Mouse (Mus musculus): ENCODE data around the gene Prnd. TPM values are rescaled to one million over a fixed set of nuclear protein-coding genes. Genes with fewer than 3 reads are reported as not detected.

The Prnd gene
- polyA plus RNA-seq, 1 experiment, result 1.1 TPM

DNA sequence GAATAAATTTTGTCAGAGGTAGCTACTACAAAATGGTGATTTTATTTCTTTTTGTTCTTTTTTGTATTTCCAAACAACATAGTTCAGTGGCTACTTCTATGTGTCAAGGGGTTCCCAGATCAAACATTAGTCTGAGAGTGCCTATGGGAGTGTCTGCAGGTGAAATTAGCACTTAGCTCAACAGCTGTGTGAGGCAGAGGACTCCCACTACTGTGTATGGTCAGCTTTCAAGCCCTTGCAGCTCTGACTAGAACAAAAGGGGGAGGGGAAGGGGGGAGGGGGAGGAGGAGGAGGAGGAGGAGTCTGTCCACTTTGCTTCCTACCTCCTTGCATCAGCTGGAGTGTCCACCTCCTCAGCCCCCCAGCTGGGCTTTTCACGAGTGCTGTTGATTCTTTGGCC lies 6.3 kb upstream of the Prnd start:
- no peak for TF ChIP-seq EP300 (IDR thresholded peaks at IDR 0.05; ENCODE audit: insufficient read depth, low read depth, low read length)
- TF ChIP-seq CTCF (IDR thresholded peaks at IDR 0.05; ENCODE audit: low read depth, low read length), result no peak
- TF ChIP-seq POLR2A (IDR thresholded peaks at IDR 0.05; ENCODE audit: insufficient read depth, low read length), result no peak
- no peak overlapping the region for H3K27ac ChIP-seq (ENCODE audit: insufficient read depth, low read length)
- peaks cover 6% of the 10 kb centered on the region for H3K4me1 ChIP-seq (ENCODE audit: control insufficient read depth, insufficient read depth, low read length)
- no peaks in the 10 kb centered on the region for H3K9me3 ChIP-seq (replicated peaks; ENCODE audit: control insufficient read depth, insufficient read depth, low read length, poor library complexity, severe bottlenecking)
- H3K27me3 ChIP-seq (ENCODE audit: control insufficient read depth, insufficient read depth, low read length, poor library complexity, severe bottlenecking), result no peaks in the 10 kb centered on the region
- H3K36me3 ChIP-seq (ENCODE audit: control insufficient read depth, insufficient read depth, low read length, poor library complexity, severe bottlenecking), result no peaks in the 10 kb centered on the region
- H3K9ac ChIP-seq (ENCODE audit: low read depth, poor library complexity, severe bottlenecking), result no peak overlapping the region
- H3K4me3 ChIP-seq (ENCODE audit: low read depth, low read length), result no peak overlapping the region

DNA sequence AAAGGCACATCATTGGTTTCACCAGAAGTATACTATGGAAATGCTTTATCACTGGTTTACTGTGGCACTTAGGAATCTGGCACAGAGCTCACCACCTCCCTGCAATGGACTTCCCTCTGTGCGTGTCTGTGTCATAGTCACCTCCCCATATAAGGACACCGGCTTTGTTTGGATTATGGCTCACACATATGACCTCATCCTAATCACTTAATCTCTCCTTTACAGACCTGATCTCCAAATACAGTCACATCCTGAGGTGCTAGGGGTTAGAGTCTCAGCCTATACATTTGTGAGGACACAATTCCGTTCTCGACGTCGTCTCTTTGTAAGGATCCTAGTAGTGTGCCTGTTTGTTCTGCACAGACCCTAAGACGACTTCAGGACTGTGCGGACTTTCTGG lies 5.4 kb upstream of the Prnd start:
- H3K36me3 ChIP-seq (ENCODE audit: control insufficient read depth, insufficient read depth, low read length, poor library complexity, severe bottlenecking), result no peaks in the 10 kb centered on the region
- TF ChIP-seq POLR2A (IDR thresholded peaks at IDR 0.05; ENCODE audit: insufficient read depth, low read length) (no peak), EP300 (IDR thresholded peaks at IDR 0.05; ENCODE audit: insufficient read depth, low read depth, low read length) (no peak), CTCF (IDR thresholded peaks at IDR 0.05; ENCODE audit: low read depth, low read length) (no peak)
- H3K27ac ChIP-seq (ENCODE audit: insufficient read depth, low read length), result no peak overlapping the region
- no peaks in the 10 kb centered on the region for H3K9me3 ChIP-seq (replicated peaks; ENCODE audit: control insufficient read depth, insufficient read depth, low read length, poor library complexity, severe bottlenecking)
- no peak overlapping the region for H3K9ac ChIP-seq (ENCODE audit: low read depth, poor library complexity, severe bottlenecking)
- no peaks in the 10 kb centered on the region for H3K27me3 ChIP-seq (ENCODE audit: control insufficient read depth, insufficient read depth, low read length, poor library complexity, severe bottlenecking)
- peaks cover 6% of the 10 kb centered on the region for H3K4me1 ChIP-seq (ENCODE audit: control insufficient read depth, insufficient read depth, low read length)
- no peak overlapping the region for H3K4me3 ChIP-seq (ENCODE audit: low read depth, low read length)

DNA sequence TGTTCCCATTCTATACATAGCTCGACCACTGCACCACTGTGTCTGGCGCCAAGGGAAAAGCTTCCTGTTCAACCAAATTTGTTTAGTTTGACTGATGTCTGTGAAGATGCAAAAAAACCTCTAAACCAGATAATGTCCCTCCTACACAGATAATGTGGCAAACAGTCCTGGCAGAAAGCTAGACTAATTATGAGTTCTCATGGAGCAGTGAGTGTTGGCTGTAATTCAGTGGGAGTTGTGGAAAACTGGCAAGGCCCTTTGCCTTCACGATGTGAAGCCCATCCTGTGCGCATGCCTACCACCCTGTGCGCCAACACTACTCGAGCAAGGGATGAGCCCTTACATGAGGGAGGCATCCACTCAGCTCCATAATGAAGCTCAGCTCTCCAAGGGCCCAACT lies 4.9 kb upstream of the Prnd start:
- H3K4me3 ChIP-seq (ENCODE audit: low read depth, low read length), result no peak overlapping the region
- no peak overlapping the region for H3K27ac ChIP-seq (ENCODE audit: insufficient read depth, low read length)
- TF ChIP-seq EP300 (IDR thresholded peaks at IDR 0.05; ENCODE audit: insufficient read depth, low read depth, low read length) (no peak), CTCF (IDR thresholded peaks at IDR 0.05; ENCODE audit: low read depth, low read length) (no peak), POLR2A (IDR thresholded peaks at IDR 0.05; ENCODE audit: insufficient read depth, low read length) (no peak)
- H3K27me3 ChIP-seq (ENCODE audit: control insufficient read depth, insufficient read depth, low read length, poor library complexity, severe bottlenecking), result no peaks in the 10 kb centered on the region
- H3K36me3 ChIP-seq (ENCODE audit: control insufficient read depth, insufficient read depth, low read length, poor library complexity, severe bottlenecking), result no peaks in the 10 kb centered on the region
- peaks cover 6% of the 10 kb centered on the region for H3K4me1 ChIP-seq (ENCODE audit: control insufficient read depth, insufficient read depth, low read length)
- no peaks in the 10 kb centered on the region for H3K9me3 ChIP-seq (replicated peaks; ENCODE audit: control insufficient read depth, insufficient read depth, low read length, poor library complexity, severe bottlenecking)
- no peak overlapping the region for H3K9ac ChIP-seq (ENCODE audit: low read depth, poor library complexity, severe bottlenecking)

DNA sequence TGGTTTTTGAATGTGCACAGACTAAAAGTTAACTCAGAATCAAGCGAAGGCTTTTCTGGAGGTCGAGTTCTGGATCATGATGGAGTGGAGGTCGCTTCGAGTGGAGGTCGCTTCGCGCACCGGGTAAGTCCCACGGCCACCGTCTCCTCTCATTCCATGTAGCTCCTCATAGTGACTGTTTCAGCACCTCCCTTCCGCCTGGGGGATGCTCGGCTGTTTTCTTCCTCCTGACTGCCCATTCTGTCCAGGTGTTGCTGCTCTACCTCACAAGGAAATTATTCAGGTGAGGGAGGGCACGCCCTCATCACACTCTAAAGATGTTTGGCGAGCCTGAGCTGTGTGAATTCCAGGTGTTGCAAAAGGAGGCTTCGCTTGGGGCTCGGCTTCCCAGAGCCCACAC lies 4.3 kb upstream of the Prnd start:
- H3K9me3 ChIP-seq (replicated peaks; ENCODE audit: control insufficient read depth, insufficient read depth, low read length, poor library complexity, severe bottlenecking), result no peaks in the 10 kb centered on the region
- no peaks in the 10 kb centered on the region for H3K36me3 ChIP-seq (ENCODE audit: control insufficient read depth, insufficient read depth, low read length, poor library complexity, severe bottlenecking)
- H3K27ac ChIP-seq (ENCODE audit: insufficient read depth, low read length), result no peak overlapping the region
- no peak overlapping the region for H3K9ac ChIP-seq (ENCODE audit: low read depth, poor library complexity, severe bottlenecking)
- peaks cover 6% of the 10 kb centered on the region for H3K4me1 ChIP-seq (ENCODE audit: control insufficient read depth, insufficient read depth, low read length)
- no peak for TF ChIP-seq POLR2A (IDR thresholded peaks at IDR 0.05; ENCODE audit: insufficient read depth, low read length)
- TF ChIP-seq CTCF (IDR thresholded peaks at IDR 0.05; ENCODE audit: low read depth, low read length), result no peak
- no peak for TF ChIP-seq EP300 (IDR thresholded peaks at IDR 0.05; ENCODE audit: insufficient read depth, low read depth, low read length)
- no peaks in the 10 kb centered on the region for H3K27me3 ChIP-seq (ENCODE audit: control insufficient read depth, insufficient read depth, low read length, poor library complexity, severe bottlenecking)
- H3K4me3 ChIP-seq (ENCODE audit: low read depth, low read length), result no peak overlapping the region

DNA sequence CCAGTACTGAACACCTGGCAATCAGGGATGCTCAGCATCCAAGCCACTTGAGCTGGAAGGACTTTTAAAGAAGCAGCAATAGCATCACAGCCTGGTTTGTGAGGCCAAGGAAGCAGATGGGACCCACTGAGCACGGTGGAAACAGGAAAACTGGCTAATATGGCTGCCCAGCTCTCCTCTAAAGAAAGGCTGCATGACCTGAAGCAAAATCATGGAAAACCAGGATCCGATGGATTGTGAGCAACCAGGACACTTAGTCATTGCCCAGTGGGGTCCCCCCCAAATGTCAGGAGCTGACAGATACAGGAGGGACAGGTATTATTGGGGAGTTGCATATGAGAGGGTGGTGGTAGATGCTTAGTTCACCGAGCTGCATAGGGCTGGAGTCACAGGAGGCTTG lies 2.5 kb upstream of the Prnd start:
- no peaks in the 10 kb centered on the region for H3K27me3 ChIP-seq (ENCODE audit: control insufficient read depth, insufficient read depth, low read length, poor library complexity, severe bottlenecking)
- H3K4me3 ChIP-seq (ENCODE audit: low read depth, low read length), result no peak overlapping the region
- peaks cover 6% of the 10 kb centered on the region for H3K4me1 ChIP-seq (ENCODE audit: control insufficient read depth, insufficient read depth, low read length)
- no peak overlapping the region for H3K9ac ChIP-seq (ENCODE audit: low read depth, poor library complexity, severe bottlenecking)
- TF ChIP-seq POLR2A (IDR thresholded peaks at IDR 0.05; ENCODE audit: insufficient read depth, low read length) (no peak), CTCF (IDR thresholded peaks at IDR 0.05; ENCODE audit: low read depth, low read length) (no peak), EP300 (IDR thresholded peaks at IDR 0.05; ENCODE audit: insufficient read depth, low read depth, low read length) (no peak)
- H3K27ac ChIP-seq (ENCODE audit: insufficient read depth, low read length), result no peak overlapping the region
- H3K9me3 ChIP-seq (replicated peaks; ENCODE audit: control insufficient read depth, insufficient read depth, low read length, poor library complexity, severe bottlenecking), result no peaks in the 10 kb centered on the region
- H3K36me3 ChIP-seq (ENCODE audit: control insufficient read depth, insufficient read depth, low read length, poor library complexity, severe bottlenecking), result no peaks in the 10 kb centered on the region

DNA sequence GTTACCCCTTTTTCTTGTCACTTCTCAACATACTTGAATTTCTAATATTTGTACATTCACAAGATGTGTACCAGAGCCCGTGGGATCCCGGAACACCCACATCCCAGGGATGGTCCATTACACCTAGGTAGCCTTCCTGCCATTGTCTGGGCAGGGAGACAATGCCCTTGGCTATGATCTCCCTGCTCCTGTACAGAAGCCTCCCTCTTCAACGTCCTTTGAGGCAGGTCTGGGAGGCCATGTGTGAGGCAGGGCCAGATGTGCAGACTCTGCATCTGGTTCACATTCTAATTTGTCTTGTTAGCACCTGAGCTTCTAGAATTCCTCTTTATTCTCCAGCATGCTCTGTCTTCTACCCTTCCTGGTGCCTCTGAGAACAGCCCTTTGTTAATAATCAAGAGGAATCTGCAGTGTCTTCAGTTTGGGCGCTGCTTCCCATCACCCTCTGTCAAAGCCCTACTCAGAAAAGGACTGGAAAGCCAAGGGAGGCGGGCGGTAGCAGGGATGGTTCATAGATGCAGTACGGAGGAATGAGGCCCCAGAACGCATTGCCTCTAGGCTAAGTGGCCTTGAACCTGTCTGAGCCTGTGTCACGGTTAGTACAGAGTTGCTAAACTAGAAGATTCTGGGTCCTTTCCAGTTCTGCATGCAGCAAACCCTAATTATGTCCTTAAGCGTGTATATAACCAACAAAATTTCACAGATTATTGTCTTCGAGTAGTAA lies 1.6 kb upstream of the Prnd start:
- H3K27ac ChIP-seq (ENCODE audit: insufficient read depth, low read length), result no peak overlapping the region
- no peak overlapping the region for H3K4me3 ChIP-seq (ENCODE audit: low read depth, low read length)
- no peaks in the 10 kb centered on the region for H3K27me3 ChIP-seq (ENCODE audit: control insufficient read depth, insufficient read depth, low read length, poor library complexity, severe bottlenecking)
- H3K36me3 ChIP-seq (ENCODE audit: control insufficient read depth, insufficient read depth, low read length, poor library complexity, severe bottlenecking), result no peaks in the 10 kb centered on the region
- H3K9me3 ChIP-seq (replicated peaks; ENCODE audit: control insufficient read depth, insufficient read depth, low read length, poor library complexity, severe bottlenecking), result no peaks in the 10 kb centered on the region
- peaks cover 6% of the 10 kb centered on the region for H3K4me1 ChIP-seq (ENCODE audit: control insufficient read depth, insufficient read depth, low read length)
- TF ChIP-seq POLR2A (IDR thresholded peaks at IDR 0.05; ENCODE audit: insufficient read depth, low read length) (no peak), EP300 (IDR thresholded peaks at IDR 0.05; ENCODE audit: insufficient read depth, low read depth, low read length) (no peak), CTCF (IDR thresholded peaks at IDR 0.05; ENCODE audit: low read depth, low read length) (no peak)
- no peak overlapping the region for H3K9ac ChIP-seq (ENCODE audit: low read depth, poor library complexity, severe bottlenecking)

Measured in ES-Bruce4 (cell line).